Mouse (Mus musculus) ES-E14 (cell line): Measurements from ENCODE around the gene Jam3.

Source experiments
- CHD2 ChIP-seq: IDR thresholded peaks from 2 replicates; pipeline ENCODE4 v1.6.1; 2014; ENCODE audit warnings: mild to moderate bottlenecking, low read depth, low read length, inconsistent platforms
- HCFC1 ChIP-seq: IDR thresholded peaks from 2 replicates; pipeline ENCODE4 v1.6.1; 2012; ENCODE audit warnings: low read length, inconsistent platforms, borderline replicate concordance; ENCODE audit not compliant: insufficient read depth
- MAFK ChIP-seq: IDR thresholded peaks from 2 replicates; pipeline ENCODE4 v1.6.1; 2014; ENCODE audit warnings: mild to moderate bottlenecking, low read depth, low read length, inconsistent platforms; ENCODE audit not compliant: insufficient read depth
- ZC3H11A ChIP-seq: IDR thresholded peaks from 2 replicates; pipeline ENCODE4 v1.6.1; 2012; ENCODE audit warnings: low read depth, mild to moderate bottlenecking, inconsistent platforms, low read length, borderline replicate concordance
- ZNF384 ChIP-seq: IDR thresholded peaks from 2 replicates; pipeline ENCODE4 v1.6.1; 2012; ENCODE audit warnings: low read depth, low read length, inconsistent platforms

GRCm38 (mm10) chr9:27058341-27058740 lies 96.9 kb downstream of the Jam3 start:
- TF ChIP-seq ZNF384 (no peak), ZC3H11A (no peak), HCFC1 (no peak), MAFK (no peak), CHD2 (no peak)
